ENCODE assay signal across 29 mouse cellular contexts in genomic region chr12:103681169-103681568, GRCm38 (mm10). TPM values are rescaled to one million over a fixed set of nuclear protein-coding genes. Genes with fewer than 3 reads are reported as not detected.
"Had no signal": no experiment of that assay in that cellular context is flagged by ENCODE, and none has a peak within 500 bp of the region (broad histone marks: within the 10 kb centered on the region; RNA-seq: fewer than 3 reads in every experiment).

No protein-coding gene starts in this region.

- H3K9me3 ChIP-seq: limb, embryonic 12.5 days; limb, embryonic 15.5 days; stomach, embryonic 15.5 days had no signal

- H3K36me3 ChIP-seq: limb, embryonic 12.5 days; limb, embryonic 15.5 days; stomach, embryonic 15.5 days had no signal

- H3K4me3 ChIP-seq: left cerebral cortex, adult 2 months; limb, embryonic 12.5 days; limb, embryonic 15.5 days; stomach, embryonic 15.5 days had no signal

- ATAC-seq: inflammation-experienced regulatory T-cells, adult 6 months had no signal

- H3K4me2 ChIP-seq: limb, embryonic 12.5 days; limb, embryonic 15.5 days; midbrain, embryonic 11.5 days; stomach, embryonic 15.5 days had no signal

- H3K4me1 ChIP-seq: limb, embryonic 12.5 days; limb, embryonic 15.5 days; stomach, embryonic 15.5 days had no signal

- DNase-seq: kidney, adult 18-20 months; kidney, adult 9 months; layer of hippocampus, postnatal 36 days; left cerebral cortex, postnatal 4 days; lung, adult 2 months; lung, postnatal 14 days; lung, postnatal 4 days; midbrain, embryonic 14.5 days; retina, postnatal 1 day; right cerebral cortex, postnatal 25 days; spleen, adult 18-20 months; thymus, postnatal 25 days had no signal

- H3K27me3 ChIP-seq: limb, embryonic 12.5 days; limb, embryonic 15.5 days; stomach, embryonic 15.5 days had no signal

- H3K9ac ChIP-seq: limb, embryonic 12.5 days; limb, embryonic 15.5 days; stomach, embryonic 15.5 days had no signal

- H3K27ac ChIP-seq: kidney, postnatal 0 days; left cerebral cortex, adult 2 months; limb, embryonic 12.5 days; limb, embryonic 15.5 days; stomach, embryonic 15.5 days had no signal

RNA-seq across cellular contexts. Expression of gene Serpina16, which starts 5.2 kb away (rescaled TPM):
- total RNA-seq: layer of hippocampus, adult 8-10 months; layer of hippocampus, postnatal 10 days; layer of hippocampus, postnatal 36 days; left cerebral cortex, adult 2 months; left cerebral cortex, postnatal 14 days; left cerebral cortex, postnatal 4 days; megakaryocyte progenitor cell, adult 5-6 weeks; megakaryocyte-erythroid progenitor cell, adult 5-6 weeks; midbrain, postnatal 0 days had no signal
- polyA plus RNA-seq: inflammation-experienced regulatory T-cells, adult 6 months; kidney, postnatal 0 days; limb, embryonic 12.5 days; limb, embryonic 15.5 days; lung, adult 2 months; lung, embryonic 16.5 days; midbrain, embryonic 11.5 days; midbrain, embryonic 14.5 days; midbrain, postnatal 0 days; neural tube, embryonic 11.5 days; neural tube, embryonic 14.5 days; thymus, postnatal 0 days had no signal

RNA-seq across cellular contexts. Expression of gene Serpina1f, which starts 14.2 kb away (rescaled TPM):
- total RNA-seq: layer of hippocampus, adult 8-10 months; layer of hippocampus, postnatal 10 days; layer of hippocampus, postnatal 36 days; left cerebral cortex, adult 2 months; left cerebral cortex, postnatal 14 days; left cerebral cortex, postnatal 4 days; megakaryocyte progenitor cell, adult 5-6 weeks; megakaryocyte-erythroid progenitor cell, adult 5-6 weeks; midbrain, postnatal 0 days had no signal
- polyA plus RNA-seq: inflammation-experienced regulatory T-cells, adult 6 months; limb, embryonic 12.5 days; limb, embryonic 15.5 days; lung, adult 2 months; lung, embryonic 16.5 days; midbrain, embryonic 11.5 days; midbrain, embryonic 14.5 days; midbrain, postnatal 0 days; neural tube, embryonic 11.5 days; neural tube, embryonic 14.5 days; stomach, embryonic 15.5 days; thymus, postnatal 0 days had no signal

RNA-seq across cellular contexts. Expression of gene Serpina6, which starts 24.2 kb away (rescaled TPM):
- total RNA-seq: layer of hippocampus, adult 8-10 months; layer of hippocampus, postnatal 10 days; layer of hippocampus, postnatal 36 days; left cerebral cortex, adult 2 months; left cerebral cortex, postnatal 14 days; left cerebral cortex, postnatal 4 days; megakaryocyte progenitor cell, adult 5-6 weeks; megakaryocyte-erythroid progenitor cell, adult 5-6 weeks; midbrain, postnatal 0 days had no signal
- polyA plus RNA-seq: inflammation-experienced regulatory T-cells, adult 6 months; lung, adult 2 months; midbrain, embryonic 11.5 days; midbrain, embryonic 14.5 days; midbrain, postnatal 0 days had no signal

RNA-seq across cellular contexts. Expression of gene Serpina10, which starts 49.9 kb away (rescaled TPM):
- total RNA-seq: layer of hippocampus, postnatal 10 days; layer of hippocampus, postnatal 36 days; left cerebral cortex, adult 2 months; left cerebral cortex, postnatal 14 days; left cerebral cortex, postnatal 4 days; megakaryocyte progenitor cell, adult 5-6 weeks; megakaryocyte-erythroid progenitor cell, adult 5-6 weeks; midbrain, postnatal 0 days had no signal
- polyA plus RNA-seq: inflammation-experienced regulatory T-cells, adult 6 months; lung, embryonic 16.5 days; midbrain, embryonic 11.5 days; neural tube, embryonic 14.5 days had no signal
